Mouse (Mus musculus) liver, embryonic 11.5 days (tissue): Measurements from ENCODE around the gene Sigmar1. TPM values are rescaled to one million over a fixed set of nuclear protein-coding genes. Genes with fewer than 3 reads are reported as not detected.

Experiments used
- ATAC-seq: fragments of 200-750 bp; cut with Nextera tagmentation; replicated peaks from 2 replicates; pipeline ENCODE4 v1.8.0; 2017; ENCODE audit warnings: moderate number of reproducible peaks, mild to moderate bottlenecking, moderate TSS enrichment, moderate library complexity; ENCODE audit not compliant: low FRiP score
- DNase-seq: peaks from one replicate; pipeline ENCODE4 v3.0.0-alpha.2; 2017; ENCODE audit warnings: low spot score
- H3K27ac ChIP-seq: fragments of 300-500 bp; sonication (generic); 2 replicates; pipeline ENCODE4 v1.5.1; 2014; ENCODE audit warnings: mild to moderate bottlenecking, low read depth, low read length, control low read depth
- H3K27me3 ChIP-seq: fragments of 300-500 bp; sonication (generic); replicated peaks from 2 replicates; pipeline ENCODE4 v1.6.1; 2014; ENCODE audit warnings: low read length, mixed read lengths; ENCODE audit not compliant: control insufficient read depth, insufficient read depth
- H3K36me3 ChIP-seq: fragments of 300-500 bp; sonication (generic); 2 replicates; pipeline ENCODE4 v1.6.1; 2014; ENCODE audit warnings: mild to moderate bottlenecking, low read length, moderate library complexity, mixed read lengths; ENCODE audit not compliant: control insufficient read depth, insufficient read depth
- H3K4me1 ChIP-seq: fragments of 300-500 bp; sonication (generic); replicated peaks from 2 replicates; pipeline ENCODE4 v1.6.1; 2014; ENCODE audit warnings: low read length, mixed read lengths; ENCODE audit not compliant: control insufficient read depth, insufficient read depth
- H3K4me2 ChIP-seq: fragments of 300-500 bp; sonication (generic); 2 replicates; pipeline ENCODE4 v1.6.1; 2014; ENCODE audit warnings: mild to moderate bottlenecking, control low read depth, moderate library complexity
- H3K4me3 ChIP-seq: fragments of 300-500 bp; sonication (generic); 2 replicates; pipeline ENCODE4 v1.5.1; 2014; ENCODE audit warnings: low read depth, low read length, control low read depth
- H3K9ac ChIP-seq: fragments of 300-500 bp; sonication (generic); 2 replicates; pipeline ENCODE4 v1.6.1; 2014; ENCODE audit warnings: low read depth, low read length, control low read depth
- H3K9me3 ChIP-seq: fragments of 300-500 bp; sonication (generic); 2 replicates; pipeline ENCODE4 v1.6.1; 2016; ENCODE audit warnings: low read length, inconsistent platforms, mixed read lengths; ENCODE audit not compliant: control insufficient read depth
- WGBS: fragments of 180-500 bp; shearing (Covaris S2); extraction: QIAGEN DNeasy Blood & Tissue Kit; methylation state at CpG from one replicate; pipeline ENCODE4 v1.1.7; 2014; 5-methylcytosine and 5-hydroxymethylcytosine counted together
- polyA plus RNA-seq: library from polyadenylated mRNA; unstranded; fragments of >200 nt; fragmentation: Nextera tagmentation; extraction: Ambion mirVana; gene quantifications from 2 replicates; pipeline ENCODE4 v1.2.1, GENCODE M21; 2014

Gene Sigmar1
- polyA plus RNA-seq, 1 experiment from 2014 or later: 90.5 TPM

GRCm38 (mm10) chr4:41759656-41760287, 3.8 kb upstream of the Sigmar1 start:
- peak overlapping the region; percentile 58 for H3K9ac ChIP-seq

GRCm38 (mm10) chr4:41759206-41759605, 3.2 kb upstream of the Sigmar1 start:
- H3K4me2 ChIP-seq: 0 out of 2 replicates have a peak overlapping the region, but pooled peaks have one; percentile 77
- peak overlapping the region; percentile 77; the same call in 1 of the 2 replicates for H3K27ac ChIP-seq
- ATAC-seq: no peak
- H3K36me3 ChIP-seq: peaks cover 6% of the 10 kb centered on the region; the same call in 1 of the 2 replicates
- H3K4me1 ChIP-seq: peaks cover 37% of the 10 kb centered on the region
- no peak overlapping the region for H3K4me3 ChIP-seq
- no peaks in the 10 kb centered on the region for H3K9me3 ChIP-seq
- H3K27me3 ChIP-seq: no peaks in the 10 kb centered on the region
- no peak overlapping the region for H3K9ac ChIP-seq
- no peak for DNase-seq
- 86% methylated on average over 9 of the region's 9 CpGs for WGBS

More at GRCm38 (mm10) chr4:41759656-41760287, 3.8 kb upstream of the Sigmar1 start:
- ATAC-seq: peak; percentile 34
- peaks cover 6% of the 10 kb centered on the region; the same call in 1 of the 2 replicates for H3K36me3 ChIP-seq
- peaks cover 37% of the 10 kb centered on the region for H3K4me1 ChIP-seq
- H3K4me3 ChIP-seq: peak overlapping the region; percentile 32
- no peak for DNase-seq
- H3K9me3 ChIP-seq: no peaks in the 10 kb centered on the region
- H3K4me2 ChIP-seq: peak overlapping the region; percentile 77
- H3K27ac ChIP-seq: peak overlapping the region; percentile 77
- H3K27me3 ChIP-seq: no peaks in the 10 kb centered on the region
- WGBS: 25% methylated on average over 6 of the region's 6 CpGs

- H3K4me1 ChIP-seq: peaks cover 37% of the 10 kb centered on the region
- no peak overlapping the region; the same call in 1 of the 2 replicates for H3K27ac ChIP-seq
Measured at GRCm38 (mm10) chr4:41758701-41759100, 2.7 kb upstream of the Sigmar1 start.

GRCm38 (mm10) chr4:41758021-41758420, 2.1 kb upstream of the Sigmar1 start:
- Histone ChIP-seq H3K27me3 (no peaks in the 10 kb centered on the region), H3K9me3 (no peaks in the 10 kb centered on the region), H3K4me3 (no peak overlapping the region), H3K9ac (no peak overlapping the region), H3K36me3 (peaks cover 6% of the 10 kb centered on the region; the same call in 1 of the 2 replicates), H3K27ac (no peak overlapping the region), H3K4me2 (no peak overlapping the region), H3K4me1 (peaks cover 37% of the 10 kb centered on the region)
- no peak for ATAC-seq
- DNase-seq: no peak
- whole genome bisulfite sequencing: 88% methylated on average over 11 of the region's 11 CpGs

More at GRCm38 (mm10) chr4:41758701-41759100, 2.7 kb upstream of the Sigmar1 start:
- no peak overlapping the region for H3K4me2 ChIP-seq
- WGBS: 91% methylated on average over 4 of the region's 4 CpGs
- no peaks in the 10 kb centered on the region for H3K9me3 ChIP-seq
- H3K4me3 ChIP-seq: no peak overlapping the region
- peaks cover 6% of the 10 kb centered on the region; the same call in 1 of the 2 replicates for H3K36me3 ChIP-seq
- DNase-seq (no peak), ATAC-seq (no peak)
- no peak overlapping the region for H3K9ac ChIP-seq
- H3K27me3 ChIP-seq: no peaks in the 10 kb centered on the region

GRCm38 (mm10) chr4:41757321-41757720, 1.4 kb upstream of the Sigmar1 start:
- Histone ChIP-seq H3K27ac (no peak overlapping the region), H3K4me1 (peaks cover 34% of the 10 kb centered on the region), H3K36me3 (peaks cover 6% of the 10 kb centered on the region; the same call in 1 of the 2 replicates), H3K9me3 (no peaks in the 10 kb centered on the region), H3K4me3 (no peak overlapping the region), H3K4me2 (no peak overlapping the region), H3K27me3 (no peaks in the 10 kb centered on the region), H3K9ac (no peak overlapping the region)
- DNase-seq: no peak
- WGBS: 91% methylated on average over 13 of the region's 13 CpGs
- no peak for ATAC-seq

GRCm38 (mm10) chr4:41756440-41756839, 483 bp upstream of the Sigmar1 start:
- WGBS: 74% methylated on average over 8 of the region's 8 CpGs
- H3K36me3 ChIP-seq: peaks cover 6% of the 10 kb centered on the region; the same call in 1 of the 2 replicates
- H3K27me3 ChIP-seq: no peaks in the 10 kb centered on the region
- no peaks in the 10 kb centered on the region for H3K9me3 ChIP-seq
- peaks cover 28% of the 10 kb centered on the region for H3K4me1 ChIP-seq
- H3K4me3 ChIP-seq: peak overlapping the region; percentile 69
- ATAC-seq (no peak), DNase-seq (no peak)
- H3K4me2 ChIP-seq: peak overlapping the region; percentile 90
- H3K27ac ChIP-seq: no peak overlapping the region
- H3K9ac ChIP-seq: peak overlapping the region; percentile 79; the same call in 1 of the 2 replicates

GRCm38 (mm10) chr4:41754797-41755337, 1.1 kb downstream of the Sigmar1 start, which contains the start of gene Galt:
TSS of gene Galt (plus strand) at chr4:41755228.
- ATAC-seq: peak; percentile 72
- no peaks in the 10 kb centered on the region for H3K27me3 ChIP-seq
- 13% methylated on average over 14 of the region's 14 CpGs for WGBS
- peak within 1 kb of the TSS; percentile 76 for H3K27ac ChIP-seq
- no peak for DNase-seq
- H3K9ac ChIP-seq: peak within 1 kb of the TSS; percentile 79
- H3K4me1 ChIP-seq: peaks cover 15% of the 10 kb centered on the region
- H3K36me3 ChIP-seq: peaks cover 6% of the 10 kb centered on the region; the same call in 1 of the 2 replicates
- H3K9me3 ChIP-seq: no peaks in the 10 kb centered on the region
- H3K4me3 ChIP-seq: peak within 1 kb of the TSS; percentile 69
- peak within 1 kb of the TSS; percentile 90 for H3K4me2 ChIP-seq

- WGBS: 58% methylated on average over 1 of the region's 1 CpGs
- no peak overlapping the region for H3K4me3 ChIP-seq
- no peak overlapping the region for H3K4me2 ChIP-seq
- no peak overlapping the region for H3K9ac ChIP-seq
- H3K9me3 ChIP-seq: peaks cover 4% of the 10 kb centered on the region; the same call in 1 of the 2 replicates
- ATAC-seq: no peak
- no peak for DNase-seq
- no peak overlapping the region for H3K27ac ChIP-seq
- peaks cover 3% of the 10 kb centered on the region; the same call in 1 of the 2 replicates for H3K4me1 ChIP-seq
- H3K27me3 ChIP-seq: no peaks in the 10 kb centered on the region
- H3K36me3 ChIP-seq: no peaks in the 10 kb centered on the region
Measured at GRCm38 (mm10) chr4:41745021-41745420, 10.9 kb downstream of the Sigmar1 start.
